Comparison of ENCODE assay signal across 8 mouse cellular contexts in the genomic region with DNA sequence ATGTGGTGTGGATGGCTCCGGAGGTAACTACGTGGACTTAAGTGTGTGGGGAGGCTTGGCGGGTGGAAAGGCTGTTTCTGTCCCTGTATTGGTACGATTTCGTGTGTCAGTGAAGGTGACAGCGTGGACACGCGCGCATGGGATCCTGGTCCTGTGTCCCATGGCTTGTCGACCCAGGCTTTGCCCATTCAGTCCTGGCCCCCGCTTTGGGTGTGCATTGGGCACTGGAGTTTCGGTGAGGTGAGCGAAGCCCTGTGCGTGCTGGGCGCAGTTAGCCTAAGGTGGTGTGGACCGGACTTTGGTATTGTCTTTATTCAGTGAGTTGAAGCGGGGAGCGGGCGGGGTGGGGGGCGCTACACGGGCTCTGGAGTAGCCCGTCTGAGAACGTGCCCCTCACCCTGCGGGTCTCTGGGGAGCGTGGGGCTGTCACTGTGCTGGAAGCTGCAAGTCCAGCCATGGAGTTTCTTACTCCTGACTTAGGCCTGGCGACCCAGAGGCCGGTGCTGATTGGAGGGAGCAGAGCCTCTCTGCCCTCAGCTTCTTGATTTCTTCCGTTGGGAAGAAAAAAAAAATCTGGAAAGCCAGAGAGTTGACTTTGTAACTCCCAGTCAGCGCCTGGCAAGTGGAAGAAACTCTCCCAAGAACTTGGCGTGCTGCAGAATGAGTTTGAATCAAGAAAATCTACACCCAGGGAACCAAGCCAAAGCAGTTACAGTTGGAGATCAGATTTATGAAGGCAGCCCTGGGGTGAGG. TPM values are rescaled to one million over a fixed set of nuclear protein-coding genes. Genes with fewer than 3 reads are reported as not detected.
DNase-seq lines count a peak whose midpoint lies in the region; ATAC-seq lines count a peak whose summit lies in the region.

No protein-coding gene starts in this region.

- ATAC-seq in heart, embryonic 13.5 days (ENCODE audit: extremely low read depth, insufficient number of reproducible peaks, low FRiP score, low TSS enrichment), result no peak
- no peak for ATAC-seq in kidney, embryonic 16.5 days (ENCODE audit: low FRiP score, low TSS enrichment)
- no peak for ATAC-seq in CD4-positive, CD25-positive, alpha-beta regulatory T cell, adult 4 months

- 11% methylated on average over 30 of the region's 30 CpGs for WGBS in embryonic facial prominence, embryonic 10.5 days
- 7% methylated on average over 30 of the region's 30 CpGs for WGBS in heart, embryonic 13.5 days
- 4% methylated on average over 30 of the region's 30 CpGs for WGBS in kidney, embryonic 16.5 days

- H3K36me3 ChIP-seq in embryonic facial prominence, embryonic 10.5 days (replicated peaks), result peaks cover 10% of the 10 kb centered on the region; the same call in 1 of the 2 replicates
- H3K36me3 ChIP-seq in heart, embryonic 13.5 days, result no peaks in the 10 kb centered on the region
- H3K36me3 ChIP-seq in kidney, embryonic 16.5 days (ENCODE audit: insufficient read depth, low read length), result no peaks in the 10 kb centered on the region

- peak overlapping the region; percentile 95 for H3K9ac ChIP-seq in heart, embryonic 13.5 days
- H3K9ac ChIP-seq in kidney, embryonic 16.5 days (replicated peaks; ENCODE audit: low read length), result peak overlapping the region; percentile 78

- peaks cover 50% of the 10 kb centered on the region for H3K4me1 ChIP-seq in embryonic facial prominence, embryonic 10.5 days
- peaks cover 56% of the 10 kb centered on the region for H3K4me1 ChIP-seq in heart, embryonic 13.5 days
- H3K4me1 ChIP-seq in kidney, embryonic 16.5 days (ENCODE audit: insufficient read depth, low read length), result peaks cover 51% of the 10 kb centered on the region

- peak overlapping the region; percentile 90 for H3K4me2 ChIP-seq in heart, embryonic 13.5 days
- peak overlapping the region; percentile 92 for H3K4me2 ChIP-seq in kidney, embryonic 16.5 days (replicated peaks; ENCODE audit: low read depth, low read length)

- peak overlapping the region; percentile 89 for H3K27ac ChIP-seq in embryonic facial prominence, embryonic 10.5 days (replicated peaks)
- H3K27ac ChIP-seq in heart, embryonic 13.5 days (replicated peaks), result peak overlapping the region; percentile 80
- H3K27ac ChIP-seq in kidney, embryonic 16.5 days (ENCODE audit: low read length), result peak overlapping the region; percentile 87

- peaks cover 15% of the 10 kb centered on the region for H3K27me3 ChIP-seq in embryonic facial prominence, embryonic 10.5 days (replicated peaks; ENCODE audit: low read depth, poor library complexity, severe bottlenecking)
- H3K27me3 ChIP-seq in heart, embryonic 13.5 days (replicated peaks), result 0 out of 2 replicates have a peak, but pooled peaks cover 9% of the 10 kb centered on the region
- no peaks in the 10 kb centered on the region for H3K27me3 ChIP-seq in kidney, embryonic 16.5 days (ENCODE audit: insufficient read depth, low read length)

- H3K4me3 ChIP-seq in embryonic facial prominence, embryonic 10.5 days, result peak overlapping the region; percentile 74
- peak overlapping the region; percentile 81 for H3K4me3 ChIP-seq in heart, embryonic 13.5 days
- H3K4me3 ChIP-seq in kidney, embryonic 16.5 days (ENCODE audit: low read length), result peak overlapping the region; percentile 79

- H3K9me3 ChIP-seq in embryonic facial prominence, embryonic 10.5 days, result no peaks in the 10 kb centered on the region
- no peaks in the 10 kb centered on the region for H3K9me3 ChIP-seq in heart, embryonic 13.5 days
- H3K9me3 ChIP-seq in kidney, embryonic 16.5 days (ENCODE audit: low read length), result no peaks in the 10 kb centered on the region

- peak; percentile 47 for DNase-seq in cerebellum, adult 9-11 months
- DNase-seq in cerebellum, adult 8-10 months, result no peak
- peak; percentile 45 for DNase-seq in embryonic facial prominence, embryonic 10.5 days (ENCODE audit: low spot score)
- DNase-seq in lung, postnatal 36 days, result peak; percentile 53
- no peak for DNase-seq in layer of hippocampus, postnatal 36 days

RNA-seq across cellular contexts. Expression of gene Afap1, which starts 1.4 kb away (rescaled TPM):
- polyA plus RNA-seq in embryonic facial prominence, embryonic 10.5 days (2016; fragmentation: Nextera tagmentation; extraction: Ambion mirVana), result 26.6 and 26.8 TPM in 2 replicates
- polyA plus RNA-seq in heart, embryonic 13.5 days (2015; fragmentation: Nextera tagmentation; extraction: Ambion mirVana), result 24.9 and 26.9 TPM in 2 replicates
- 22.8 and 28.1 TPM in 2 replicates for polyA plus RNA-seq in kidney, embryonic 16.5 days (2015; fragmentation: Nextera tagmentation; extraction: Ambion mirVana)
- polyA plus RNA-seq in CD4-positive, CD25-positive, alpha-beta regulatory T cell, adult 4 months (2017; shearing (Covaris generic)), result 10 to 100 TPM; 13.7 to 17.3 TPM
- 10 to 100 TPM; 29.1 to 30.0 TPM for total RNA-seq in layer of hippocampus, postnatal 36 days (2021)

Comparison
In these comparisons a context has a peak if more than half of its experiments do, and no peak if none do; other contexts are left out.
1. DNase-seq: peak in cerebellum, adult 9-11 months (single experiment), embryonic facial prominence, embryonic 10.5 days (single experiment) and lung, postnatal 36 days (single experiment); none in cerebellum, adult 8-10 months (single experiment) and layer of hippocampus, postnatal 36 days (0 of 2).
2. Peak in every context shown above with its lines, with median percentiles within 50 percentile points of each other: H3K27ac ChIP-seq and H3K4me3 ChIP-seq.